Mouse (Mus musculus): ENCODE data around the gene Trim61. TPM values are rescaled to one million over a fixed set of nuclear protein-coding genes. Genes with fewer than 3 reads are reported as not detected.

Trim61 gene
- total RNA-seq, 2 experiments from 2014 or later: not detected

- no peak for DNase-seq
Measured at GRCm38 (mm10) chr8:64983150-64983897, 35.0 kb downstream of the Trim61 start.

Other genes with a start within 250 kb of the Trim61 start
- 1 to 10 TPM; 7.1 to 7.3 TPM for gene Klhl2, start 168.5 kb downstream of the Trim61 start, total RNA-seq (2021)
- gene Tmem192, start 71.3 kb downstream of the Trim61 start, total RNA-seq (2021): 10 to 100 TPM; 11.9 to 13.4 TPM
- not detected for gene Trim75, start 30.7 kb downstream of the Trim61 start, total RNA-seq (2021)
- gene Trim60, start 61 bp upstream of the Trim61 start, total RNA-seq (2021): not detected
- gene Apela, start 18.8 kb upstream of the Trim61 start, total RNA-seq (2021): not detected
- not detected for gene Gm10663, start 56.5 kb upstream of the Trim61 start, total RNA-seq (2021)
- not detected for gene BC030870, start 111.0 kb upstream of the Trim61 start, total RNA-seq (2021)

All from gastrocnemius, postnatal 10 days (tissue).